Mouse (Mus musculus) thymus, postnatal 10 days (tissue): ENCODE data around the gene Ermap.

Experiments used
- DNase-seq, 2 experiments: peaks; one replicate each; pipeline ENCODE4 v3.0.0; 2021; ENCODE audit warnings: low spot score in 2 of 2

The Ermap gene

GRCm38 (mm10) chr4:119185771-119186170 is 4.0 kb downstream of the Ermap start:
- DNase-seq = no peak

GRCm38 (mm10) chr4:119183525-119183924 is 6.3 kb downstream of the Ermap start:
- DNase-seq = no peak

DNA sequence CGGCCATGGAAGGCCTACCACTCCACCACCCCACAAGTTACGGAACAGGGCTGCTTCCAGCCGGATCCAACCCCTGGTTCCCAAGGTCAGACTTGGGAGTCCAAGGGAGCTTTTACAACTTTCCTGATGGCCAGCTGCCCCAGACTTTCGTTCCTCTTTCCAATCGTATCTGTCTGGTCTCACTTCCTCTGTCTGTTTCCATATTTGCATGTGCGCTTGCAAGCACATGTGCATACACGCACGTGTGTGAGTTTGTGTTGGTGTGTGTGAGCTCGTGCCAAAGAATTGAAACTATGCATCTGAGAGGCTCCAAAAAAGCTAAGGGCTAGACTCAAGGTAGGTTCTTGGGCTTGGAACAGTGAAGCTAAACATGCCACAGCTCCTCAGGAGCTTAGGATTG is 8.4 kb downstream of the Ermap start:
- no peak for DNase-seq

GRCm38 (mm10) chr4:119180133-119180707 is 9.6 kb downstream of the Ermap start:
- DNase-seq = no peak

DNA sequence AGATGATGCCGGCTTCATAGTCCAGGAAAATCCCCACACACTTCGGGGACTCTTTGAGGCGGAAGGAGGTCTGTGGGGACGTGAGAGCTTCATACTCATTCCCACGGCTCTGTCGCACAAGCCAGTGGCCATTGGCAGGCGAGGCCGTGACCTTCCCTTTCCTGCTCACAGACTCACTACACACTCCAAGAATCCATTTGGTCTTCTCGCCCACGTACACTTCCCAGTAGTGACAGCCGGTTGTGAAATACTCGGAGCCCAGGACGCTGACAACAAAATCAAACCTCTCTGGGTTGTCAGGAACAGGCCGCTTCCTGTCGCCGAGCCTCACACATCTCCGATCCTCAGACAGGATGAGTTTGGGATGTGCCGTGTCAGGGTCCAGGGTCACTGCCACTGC is 11.5 kb downstream of the Ermap start:
- DNase-seq = no peak

DNA sequence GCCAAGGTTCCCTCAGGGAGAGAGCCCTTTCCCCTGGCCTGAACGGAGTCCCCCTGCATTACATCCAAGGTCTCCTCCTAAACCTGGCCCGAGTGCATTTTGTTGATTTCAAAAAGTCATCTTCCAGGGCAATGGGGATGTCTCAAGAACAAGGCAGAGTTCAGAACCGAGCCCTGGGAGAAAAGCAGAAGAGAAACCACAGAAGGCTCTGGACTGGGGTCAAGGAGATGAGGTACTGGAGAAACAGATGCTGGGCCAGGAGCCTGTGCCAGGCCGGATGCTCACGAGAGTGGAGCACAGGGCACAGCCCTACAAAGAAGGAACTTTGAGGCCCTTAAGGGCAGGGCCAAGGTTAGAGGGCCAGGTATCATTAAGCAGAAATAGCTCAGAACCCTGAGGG is 12.1 kb downstream of the Ermap start:
- DNase-seq = no peak

- peak; percentile 92 to 94 for DNase-seq
Measured at GRCm38 (mm10) chr4:119173851-119174453, 15.9 kb downstream of the Ermap start, which contains the start of gene Zfp691. TSS of gene Zfp691 (minus strand) at chr4:119174195.

DNA sequence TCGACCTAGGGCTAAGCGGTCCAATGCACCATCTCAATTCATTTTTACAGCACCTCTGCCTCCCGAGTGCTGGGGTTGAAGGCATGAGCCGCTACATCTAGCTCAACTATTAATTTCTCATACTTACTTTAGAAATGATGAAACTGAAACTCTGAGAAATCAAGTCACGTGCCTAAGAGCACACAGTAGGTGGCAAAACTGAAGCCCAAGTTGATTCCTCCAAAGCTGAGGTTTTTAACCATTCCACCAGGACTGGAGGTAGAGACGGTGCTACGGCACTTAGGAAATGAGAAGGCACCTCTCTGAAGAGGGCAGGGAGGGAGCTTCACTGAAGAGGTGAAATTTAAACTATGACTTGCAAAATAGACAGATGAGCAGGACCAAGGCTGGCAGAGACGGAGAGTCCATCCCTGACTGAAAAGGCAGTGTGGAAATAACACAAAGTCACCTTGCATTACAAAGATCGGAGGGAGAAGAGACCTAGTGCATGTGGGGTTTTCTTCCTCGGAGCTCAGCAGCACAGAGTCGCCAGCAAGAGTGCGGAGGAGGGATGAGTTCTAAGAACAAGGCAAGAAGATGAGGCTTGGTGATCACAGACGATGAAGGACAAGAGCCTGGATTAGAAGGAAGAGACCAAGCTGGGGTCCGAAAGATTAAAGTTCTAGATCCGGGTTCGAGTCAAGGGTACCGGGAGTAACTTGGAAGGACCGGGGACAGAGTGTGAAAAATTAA is 16.7 kb downstream of the Ermap start:
- DNase-seq = peak in 1 of 2 experiments; percentile 18

- DNase-seq = peak; percentile 63 to 82
Measured at GRCm38 (mm10) chr4:119167663-119168062, 22.1 kb downstream of the Ermap start.

- DNase-seq = no peak
Measured at GRCm38 (mm10) chr4:119167068-119167467, 22.7 kb downstream of the Ermap start.

DNA sequence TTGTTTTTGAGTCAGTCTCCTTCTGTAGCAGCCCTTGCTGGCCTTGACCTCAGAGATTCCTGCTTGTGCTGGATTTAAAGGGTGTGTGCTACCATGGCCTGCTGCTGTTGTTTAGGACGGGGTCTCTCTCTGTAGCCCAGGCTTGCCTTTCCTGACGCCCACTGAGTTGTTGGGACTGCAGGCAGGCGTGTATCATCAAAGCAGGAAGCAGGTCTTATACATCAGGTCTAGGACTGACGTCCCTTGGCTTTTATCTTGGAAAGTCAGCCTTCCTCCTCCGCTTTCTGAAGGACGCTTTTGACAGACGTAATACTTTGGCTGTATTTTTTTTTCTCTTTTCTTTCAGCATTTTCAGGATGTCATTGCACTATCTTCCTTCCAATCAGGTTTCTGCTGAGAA is 23.9 kb downstream of the Ermap start:
- DNase-seq = no peak

GRCm38 (mm10) chr4:119162990-119163389 is 26.8 kb downstream of the Ermap start:
- no peak for DNase-seq

DNA sequence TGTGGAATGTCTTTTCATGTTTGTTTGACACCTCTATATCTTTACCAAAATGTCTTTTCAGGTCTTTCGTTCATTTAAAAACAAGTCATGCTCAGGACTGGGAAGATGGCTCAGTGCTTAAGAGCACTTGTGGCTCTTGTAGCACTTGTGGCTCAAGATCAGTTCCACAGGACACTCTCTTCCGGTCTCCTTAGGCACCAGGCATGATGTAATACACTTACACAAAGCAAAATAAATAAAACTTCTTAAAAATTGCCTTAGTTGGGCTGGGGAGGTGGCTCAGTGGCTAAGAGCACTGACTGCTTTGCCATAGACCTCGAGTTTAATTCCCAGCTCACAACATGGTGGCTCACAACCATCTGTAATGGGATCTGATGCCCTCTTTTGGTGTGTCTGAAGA is 28.5 kb downstream of the Ermap start:
- no peak for DNase-seq

DNA sequence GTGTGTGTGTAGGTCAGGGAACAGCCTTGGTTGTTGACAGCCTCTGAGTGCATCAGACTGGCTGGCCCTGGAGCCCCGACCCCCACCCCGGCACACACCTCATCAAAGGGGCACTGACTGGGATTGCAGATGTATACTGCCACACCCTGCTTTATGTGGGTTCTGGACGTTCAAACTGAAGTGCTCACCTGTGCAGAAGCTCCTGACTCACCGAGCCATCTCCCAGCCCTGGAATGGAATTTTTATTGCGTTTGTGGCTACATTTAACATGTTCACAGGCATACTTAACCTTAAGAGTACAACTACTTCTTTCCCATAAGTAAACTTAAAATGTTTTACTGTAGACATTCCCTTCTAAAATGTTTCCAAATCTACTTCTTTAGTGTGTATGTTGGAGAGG is 31.9 kb downstream of the Ermap start:
- no peak for DNase-seq

DNA sequence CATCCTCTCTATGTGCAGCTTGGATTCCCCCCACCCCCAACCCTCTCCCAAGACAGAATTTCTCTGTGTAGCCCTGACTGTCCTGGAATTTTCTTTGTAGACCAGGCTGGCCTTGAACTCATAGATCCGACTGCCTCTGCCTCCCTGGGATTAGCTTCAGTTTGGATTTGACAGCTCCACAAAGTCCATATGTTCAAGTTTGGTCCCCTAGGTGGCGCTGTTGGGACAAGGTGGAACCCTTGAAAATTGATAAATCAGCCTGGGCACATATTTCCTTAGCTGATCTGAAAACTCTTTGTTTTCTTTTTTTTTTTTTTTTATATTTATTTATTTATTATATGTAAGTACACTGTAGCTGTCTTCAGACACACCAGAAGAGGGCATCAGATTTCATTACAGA is 32.6 kb downstream of the Ermap start:
- DNase-seq = peak; percentile 31 to 72

DNA sequence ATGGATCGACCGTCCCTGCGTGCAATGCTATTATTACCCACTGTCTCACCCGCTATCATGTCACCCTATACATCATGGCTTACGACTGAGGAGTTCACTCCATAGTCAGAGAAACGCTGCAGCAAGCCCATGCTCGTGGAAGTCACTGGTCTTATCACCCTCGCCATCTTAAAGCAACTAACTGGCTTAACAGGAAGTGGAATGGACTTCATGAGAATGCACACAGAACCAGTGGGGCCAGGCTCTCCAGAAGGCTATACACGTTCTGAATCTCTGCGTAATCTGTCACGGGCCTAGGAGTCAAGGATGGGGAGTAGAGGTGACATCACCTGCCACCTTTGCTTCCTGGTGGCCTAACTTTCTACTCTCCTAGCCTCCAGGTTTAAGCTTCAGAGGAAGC is 41.1 kb downstream of the Ermap start:
- no peak for DNase-seq

- DNase-seq = no peak
Measured at GRCm38 (mm10) chr4:119147347-119147746, 42.5 kb downstream of the Ermap start.

DNA sequence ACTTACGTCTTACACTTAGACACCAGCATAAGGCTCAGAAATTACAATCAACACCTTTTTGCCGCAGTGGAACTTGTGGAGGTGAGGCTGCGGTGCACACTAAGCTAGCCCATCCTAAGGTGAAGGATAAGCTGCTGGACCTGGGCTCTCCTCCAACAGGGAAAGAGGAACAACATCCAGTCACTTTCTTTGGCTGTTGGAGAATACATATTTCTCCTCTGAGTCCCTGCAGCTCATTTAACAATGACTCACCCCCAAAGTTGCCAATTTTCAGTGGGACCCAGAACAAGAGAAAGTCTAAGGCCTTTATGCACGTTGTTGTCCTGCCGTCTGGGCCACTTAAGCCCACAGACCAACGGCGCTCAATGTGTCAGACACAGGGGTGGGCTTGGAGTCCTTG is 43.0 kb downstream of the Ermap start:
- DNase-seq = no peak

- peak; percentile 33 to 64 for DNase-seq
Measured at GRCm38 (mm10) chr4:119142230-119142871, 47.5 kb downstream of the Ermap start.

GRCm38 (mm10) chr4:119141191-119141590 is 48.6 kb downstream of the Ermap start:
- DNase-seq = no peak

DNA sequence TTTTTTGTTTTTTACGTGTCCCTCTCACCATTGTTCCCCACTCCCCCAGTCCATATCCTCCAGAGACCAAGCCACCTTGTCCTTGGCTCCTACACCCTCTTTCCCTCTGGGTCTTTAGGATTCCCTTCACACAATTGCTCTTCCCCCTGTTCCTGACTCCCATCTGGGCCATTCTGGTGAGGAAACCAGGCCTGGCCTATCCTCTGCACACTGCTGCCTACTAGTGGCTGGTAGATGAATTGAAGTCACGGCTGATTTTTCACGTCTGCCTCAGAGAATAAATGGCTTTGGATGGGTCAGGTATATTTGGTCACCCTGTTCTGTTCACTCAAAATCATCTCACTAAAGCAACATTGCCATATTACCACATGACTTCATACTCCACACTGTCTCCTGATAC is 49.7 kb downstream of the Ermap start:
- DNase-seq = peak in 1 of 2 experiments; percentile 50

- DNase-seq = no peak
Measured at GRCm38 (mm10) chr4:119138776-119139175, 51.0 kb downstream of the Ermap start.

- DNase-seq = no peak
Measured at GRCm38 (mm10) chr4:119138171-119138570, 51.6 kb downstream of the Ermap start.
